Mouse (Mus musculus) adrenal gland, postnatal 36 days (tissue): ENCODE results near the gene Wdpcp. TPM values are rescaled to one million over a fixed set of nuclear protein-coding genes. Genes with fewer than 3 reads are reported as not detected.

Experiments
- DNase-seq, 2 experiments: peaks; one replicate each; pipeline ENCODE4 v3.0.0; 2021; ENCODE audit warnings: mixed read lengths in 1 of 2
- microRNA-seq: library from miRNA; unstranded; fragments of <30 nt; microRNA quantifications from one replicate; pipeline ENCODE4 v1.2.0, GENCODE M21; 2021
- total RNA-seq, 2 experiments: library from RNA; stranded (reverse); gene quantifications; 2 replicates each; pipeline ENCODE4 v1.2.3; 2021

The Wdpcp gene
- total RNA-seq, 2 experiments from 2014 or later: 15.6 to 18.6 TPM

DNA sequence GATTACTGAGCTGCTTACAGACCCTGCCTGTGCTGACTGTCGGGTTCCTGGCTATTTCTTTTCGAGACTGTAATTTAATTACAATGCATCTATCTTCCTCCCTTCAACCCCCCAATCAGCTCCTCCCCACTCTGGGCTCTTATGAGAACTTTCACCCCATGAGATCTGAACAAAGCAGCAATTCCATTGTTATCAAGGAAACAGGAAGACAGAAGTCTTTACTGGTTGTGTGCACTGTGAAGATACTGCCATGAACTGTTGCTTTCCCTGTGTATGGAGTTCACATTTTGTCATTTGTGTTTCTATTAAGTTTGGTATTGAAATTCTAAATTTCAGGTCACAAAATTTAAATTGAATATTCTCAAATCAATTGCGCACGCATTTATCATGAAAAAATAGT lies 177.5 kb downstream of the Wdpcp start:
- DNase-seq: no peak

GRCm38 (mm10) chr11:21763201-21763600 lies 191.2 kb downstream of the Wdpcp start:
- no peak for DNase-seq

DNA sequence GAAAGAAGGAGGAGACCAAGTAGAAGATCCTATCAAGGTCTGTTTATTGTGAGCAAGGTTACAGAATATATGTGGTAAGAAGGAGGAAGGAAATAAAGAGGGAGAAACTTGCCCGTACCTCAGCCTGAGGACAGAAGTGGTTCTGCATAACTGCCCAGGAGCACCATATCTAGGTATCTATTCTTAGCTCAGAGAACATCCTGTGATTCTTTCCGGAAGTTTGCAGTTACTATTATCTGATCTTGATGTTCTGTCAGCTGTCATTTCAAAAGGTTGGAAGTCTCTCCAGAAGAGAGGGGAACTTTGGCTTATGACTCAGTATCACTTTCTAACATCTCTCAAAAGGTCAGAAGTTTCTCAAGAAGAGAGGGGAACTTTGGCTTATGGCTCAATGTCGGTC lies 216.8 kb downstream of the Wdpcp start:
- DNase-seq: no peak

DNA sequence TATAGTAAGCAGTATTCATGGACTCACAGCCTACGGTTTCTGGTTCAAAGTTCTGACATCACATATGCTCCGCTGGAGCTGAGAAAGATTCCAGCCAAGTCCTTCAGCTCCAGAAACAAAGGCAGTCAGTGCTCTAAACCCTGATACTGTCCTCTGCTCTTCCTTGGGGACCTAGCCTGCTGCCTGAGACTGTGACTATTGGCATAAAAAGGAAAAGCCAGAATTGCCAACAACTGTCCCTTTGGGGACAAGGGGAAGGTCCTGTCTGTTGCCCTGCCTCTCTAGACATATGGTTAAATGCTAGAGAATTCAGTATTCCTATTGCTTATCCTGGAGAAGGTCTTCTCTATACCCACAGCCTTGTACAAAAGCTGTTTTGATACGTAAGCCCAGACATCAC lies 252.9 kb downstream of the Wdpcp start:
- peak in 1 of 2 experiments; percentile 3 for DNase-seq

GRCm38 (mm10) chr11:21826521-21826920 lies 254.5 kb downstream of the Wdpcp start:
- DNase-seq: no peak

- no peak for DNase-seq
These were observed 275.0 kb downstream of the Wdpcp start for GRCm38 (mm10) chr11:21847040-21847439.

- DNase-seq: peak; percentile 29 to 31
These were observed 292.0 kb downstream of the Wdpcp start for GRCm38 (mm10) chr11:21864000-21864399.

DNA sequence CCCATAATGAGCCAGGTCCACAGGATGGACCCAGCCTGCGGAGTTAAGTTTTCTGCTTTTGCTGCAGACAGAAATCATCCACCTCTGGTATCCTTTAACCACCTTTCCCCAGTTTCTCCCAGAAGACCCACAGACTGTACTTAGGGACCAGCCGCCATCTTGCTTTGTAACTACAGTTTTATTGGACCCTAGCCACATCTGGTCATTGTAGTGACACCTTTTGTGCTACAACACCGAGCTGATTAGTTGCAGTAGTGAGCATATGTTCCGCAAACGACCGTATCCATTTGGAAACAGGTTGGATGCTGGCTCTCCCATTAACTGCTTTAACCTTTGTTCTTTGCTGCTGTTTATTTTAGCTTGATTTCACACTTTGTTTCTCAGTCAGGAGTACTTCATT lies 292.5 kb downstream of the Wdpcp start:
- DNase-seq: no peak

GRCm38 (mm10) chr11:21868675-21869074 lies 296.6 kb downstream of the Wdpcp start:
- DNase-seq: no peak

DNA sequence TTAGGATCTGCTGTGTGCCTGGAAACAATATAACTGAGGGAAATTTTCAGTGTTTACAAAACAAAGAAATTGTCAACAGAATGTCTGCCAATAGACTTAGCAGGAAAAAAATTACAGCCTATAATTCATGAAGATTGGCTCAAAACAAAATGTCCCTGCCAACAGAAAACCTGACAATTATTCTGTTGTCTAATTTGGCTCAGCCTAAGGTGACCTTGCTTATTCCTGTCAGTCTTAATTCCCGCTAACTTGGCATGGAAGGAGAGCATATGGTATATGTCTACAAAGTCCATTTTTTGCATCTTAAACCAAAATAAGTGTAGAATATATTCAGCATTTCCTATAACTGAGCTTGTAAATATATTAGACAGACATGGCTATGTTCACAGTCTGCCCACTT lies 298.8 kb downstream of the Wdpcp start:
- DNase-seq: no peak

DNA sequence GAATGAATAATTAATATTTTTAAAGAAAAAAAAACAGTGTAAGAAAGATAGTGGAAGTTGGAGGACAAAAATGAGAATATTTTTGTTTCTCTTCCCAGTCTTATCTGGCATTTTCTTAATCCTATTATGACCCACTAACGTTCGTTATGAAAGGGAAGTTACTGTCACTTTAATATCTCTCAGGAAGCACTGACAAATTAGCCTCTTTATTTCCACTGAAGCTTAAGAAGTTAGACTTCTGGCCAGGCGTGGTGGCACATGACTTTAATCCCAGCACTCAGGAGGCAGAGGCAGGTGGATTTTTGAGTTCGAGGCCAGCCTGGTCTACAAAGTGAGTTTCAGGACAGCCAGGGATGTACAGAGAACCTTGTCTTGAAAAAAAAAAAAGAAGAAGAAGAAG lies 299.7 kb downstream of the Wdpcp start:
- DNase-seq: no peak

DNA sequence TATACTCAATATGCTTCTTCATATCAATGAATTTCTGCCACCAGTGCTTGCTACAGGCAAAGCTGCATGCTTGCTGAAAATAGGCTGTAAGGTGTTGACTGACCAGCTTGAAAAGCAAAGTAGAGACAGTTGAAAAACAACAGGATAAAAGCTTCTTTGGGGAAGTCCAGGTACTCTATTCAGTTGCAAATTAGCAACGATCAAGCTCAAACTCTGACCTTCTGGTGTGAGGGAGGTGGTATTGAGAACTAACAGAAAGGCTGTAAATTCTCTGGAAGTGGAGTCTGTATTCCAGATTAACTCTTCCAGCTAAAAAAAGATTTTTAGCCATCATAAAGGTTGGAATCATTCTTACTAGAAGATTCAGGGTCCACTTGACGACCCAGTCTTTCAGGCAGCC lies 303.0 kb downstream of the Wdpcp start:
- DNase-seq: no peak

GRCm38 (mm10) chr11:21894696-21895095 lies 322.7 kb downstream of the Wdpcp start:
- DNase-seq: no peak

- no peak for DNase-seq
These were observed 350.5 kb downstream of the Wdpcp start for GRCm38 (mm10) chr11:21922531-21922930.

Small RNA genes within 50 kb of the gene (microRNA-seq; reads per million reads assigned to microRNA genes)
- gene Gm22990: not detected

Other genes starting within 250 kb of the Wdpcp start
- gene Ugp2, start 201.0 kb upstream of the Wdpcp start, total RNA-seq: 10 to 100 TPM; 79.9 to 97.4 TPM
- gene Mdh1, start 132 bp downstream of the Wdpcp start, total RNA-seq: 100 to 1,000 TPM; 515 to 607 TPM